Mouse (Mus musculus) intestine, embryonic 15.5 days (tissue): ENCODE data around the gene Neurl4. TPM values are rescaled to one million over a fixed set of nuclear protein-coding genes. Genes with fewer than 3 reads are reported as not detected.
A peak's percentile ranks its signal among the peaks of the same experiment; 100 is the strongest.
"Not testable (repeated sequence)": the region's sequence is repeated elsewhere in the genome, so short reads cannot be mapped to it uniquely, and the experiment has no call there.

ENCODE experiments used
- ATAC-seq: fragments of 200-750 bp; cut with Nextera tagmentation; 2 replicates; pipeline ENCODE4 v1.8.0; 2017; ENCODE audit warnings: moderate TSS enrichment, moderate library complexity
- H3K27ac ChIP-seq: fragments of 300-500 bp; sonication (generic); 2 replicates; pipeline ENCODE4 v1.5.1; 2015; ENCODE audit warnings: mild to moderate bottlenecking, inconsistent platforms
- H3K27me3 ChIP-seq: fragments of 300-500 bp; sonication (generic); replicated peaks from 2 replicates; pipeline ENCODE4 v1.6.1; 2015; ENCODE audit warnings: inconsistent platforms
- H3K36me3 ChIP-seq: fragments of 300-500 bp; sonication (generic); 2 replicates; pipeline ENCODE4 v1.6.1; 2015; ENCODE audit warnings: inconsistent platforms
- H3K4me1 ChIP-seq: fragments of 300-500 bp; sonication (generic); replicated peaks from 2 replicates; pipeline ENCODE4 v1.6.1; 2015; ENCODE audit warnings: inconsistent platforms
- H3K4me2 ChIP-seq: fragments of 300-500 bp; sonication (generic); replicated peaks from 2 replicates; pipeline ENCODE4 v1.6.1; 2015; ENCODE audit warnings: mild to moderate bottlenecking, inconsistent platforms
- H3K4me3 ChIP-seq: fragments of 300-500 bp; sonication (generic); replicated peaks from 2 replicates; pipeline ENCODE4 v1.5.1; 2015; ENCODE audit warnings: inconsistent platforms
- H3K9ac ChIP-seq: fragments of 300-500 bp; sonication (generic); 2 replicates; pipeline ENCODE4 v1.6.1; 2015; ENCODE audit warnings: inconsistent platforms
- H3K9me3 ChIP-seq: fragments of 300-500 bp; sonication (generic); 2 replicates; pipeline ENCODE4 v1.6.1; 2016; ENCODE audit warnings: inconsistent platforms
- WGBS: fragments of 180-500 bp; shearing (Covaris S2); methylation state at CpG from one replicate; pipeline ENCODE4 v1.1.7; 2015; 5-methylcytosine and 5-hydroxymethylcytosine counted together
- polyA plus RNA-seq: library from polyadenylated mRNA; unstranded; fragments of >200 nt; fragmentation: Nextera tagmentation; extraction: Ambion mirVana; gene quantifications from 2 replicates; pipeline ENCODE4 v1.2.1, GENCODE M21; 2015

The Neurl4 gene
- polyA plus RNA-seq, 1 experiment from 2014 or later: 7.0 TPM

GRCm38 (mm10) chr11:69916652-69917378 is 15.9 kb downstream of the Neurl4 start:
- H3K4me3 ChIP-seq, ATAC-seq, H3K9me3 ChIP-seq, H3K27ac ChIP-seq, H3K9ac ChIP-seq, H3K4me2 ChIP-seq, H3K27me3 ChIP-seq: not testable (repeated sequence)
- peaks cover 34% of the 10 kb centered on the region for H3K36me3 ChIP-seq
- peaks cover 38% of the 10 kb centered on the region for H3K4me1 ChIP-seq
- 66% methylated on average over 7 of the region's 7 CpGs for WGBS

DNA sequence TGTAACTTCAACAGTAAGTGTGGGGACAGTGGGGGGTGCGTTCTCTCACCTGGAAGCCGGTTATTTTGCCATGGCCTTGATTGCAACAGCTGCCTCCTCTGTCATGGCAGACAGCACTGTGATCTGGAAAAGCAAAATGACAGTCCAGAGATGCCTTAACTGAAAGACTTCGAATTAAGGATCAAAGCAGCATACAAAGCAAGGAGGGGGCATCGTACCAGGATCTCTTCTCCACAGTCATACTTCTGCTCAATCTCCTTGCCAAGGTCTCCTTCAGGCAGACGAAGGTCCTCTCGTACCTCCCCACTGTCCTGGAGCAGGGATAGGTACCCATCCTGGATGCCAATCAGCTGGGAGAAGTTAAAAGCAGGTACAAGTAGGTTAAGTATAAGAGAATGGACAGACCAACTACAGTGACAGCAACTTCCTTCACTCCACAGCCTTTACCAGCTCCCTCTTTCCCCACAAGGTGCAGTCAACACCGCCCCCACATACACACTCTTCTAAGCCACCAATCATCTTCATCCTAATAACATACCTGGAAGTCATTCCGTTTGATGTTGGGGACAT is 16.6 kb downstream of the Neurl4 start:
- H3K36me3 ChIP-seq: peaks cover 27% of the 10 kb centered on the region
- no peaks in the 10 kb centered on the region for H3K9me3 ChIP-seq
- H3K9ac ChIP-seq: no peak overlapping the region
- no peak overlapping the region for H3K4me2 ChIP-seq
- peaks cover 38% of the 10 kb centered on the region for H3K4me1 ChIP-seq
- H3K4me3 ChIP-seq: no peak overlapping the region
- no peaks in the 10 kb centered on the region for H3K27me3 ChIP-seq
- H3K27ac ChIP-seq: no peak overlapping the region
- WGBS: 83% methylated on average over 8 of the region's 8 CpGs
- no peak for ATAC-seq

GRCm38 (mm10) chr11:69918118-69918517 is 17.2 kb downstream of the Neurl4 start:
- H3K4me3 ChIP-seq: no peak overlapping the region
- H3K27ac ChIP-seq: no peak overlapping the region
- H3K9me3 ChIP-seq: no peaks in the 10 kb centered on the region
- WGBS: 81% methylated on average over 5 of the region's 5 CpGs
- ATAC-seq: no peak
- H3K4me2 ChIP-seq: no peak overlapping the region
- H3K9ac ChIP-seq: no peak overlapping the region
- H3K27me3 ChIP-seq: no peaks in the 10 kb centered on the region
- peaks cover 25% of the 10 kb centered on the region for H3K36me3 ChIP-seq
- H3K4me1 ChIP-seq: peaks cover 39% of the 10 kb centered on the region

- H3K9ac ChIP-seq: peak overlapping the region; percentile 93; the same call in 1 of the 2 replicates
Observed at GRCm38 (mm10) chr11:69919053-69919452, 18.2 kb downstream of the Neurl4 start.

GRCm38 (mm10) chr11:69919661-69920265 is 18.9 kb downstream of the Neurl4 start:
- H3K4me2 ChIP-seq: peak overlapping the region; percentile 78
- H3K27me3 ChIP-seq: no peaks in the 10 kb centered on the region
- peaks cover 28% of the 10 kb centered on the region for H3K4me1 ChIP-seq
- H3K36me3 ChIP-seq: peaks cover 25% of the 10 kb centered on the region
- no peaks in the 10 kb centered on the region for H3K9me3 ChIP-seq
- peak overlapping the region; percentile 93 for H3K9ac ChIP-seq
- ATAC-seq: peak; percentile 40
- under 1% methylated on average over 17 of the region's 17 CpGs for WGBS
- peak overlapping the region; percentile 83 for H3K4me3 ChIP-seq
- H3K27ac ChIP-seq: peak overlapping the region; percentile 98

More at GRCm38 (mm10) chr11:69919053-69919452, 18.2 kb downstream of the Neurl4 start:
- peaks cover 33% of the 10 kb centered on the region for H3K4me1 ChIP-seq
- peak overlapping the region; percentile 78 for H3K4me2 ChIP-seq
- H3K4me3 ChIP-seq: peak overlapping the region; percentile 83
- 78% methylated on average over 9 of the region's 9 CpGs for WGBS
- ATAC-seq: no peak
- H3K27me3 ChIP-seq: no peaks in the 10 kb centered on the region
- H3K36me3 ChIP-seq: peaks cover 25% of the 10 kb centered on the region
- no peak overlapping the region for H3K27ac ChIP-seq
- no peaks in the 10 kb centered on the region for H3K9me3 ChIP-seq

- WGBS: under 1% methylated on average over 63 of the region's 65 CpGs
- Histone ChIP-seq H3K36me3 (peaks cover 25% of the 10 kb centered on the region), H3K4me1 (peaks cover 23% of the 10 kb centered on the region), H3K4me2 (peak overlapping the region; percentile 78), H3K27ac (peak overlapping the region; percentile 98), H3K27me3 (no peaks in the 10 kb centered on the region), H3K9ac (peak overlapping the region; percentile 93), H3K9me3 (no peaks in the 10 kb centered on the region), H3K4me3 (peak overlapping the region; percentile 83)
- ATAC-seq: peak; percentile 27
Observed at GRCm38 (mm10) chr11:69920266-69921031, 19.6 kb downstream of the Neurl4 start.

GRCm38 (mm10) chr11:69921114-69922011 is 20.5 kb downstream of the Neurl4 start, which contains the start of gene Eif5a:
TSS of gene Eif5a (minus strand) at chr11:69921958.
- Histone ChIP-seq H3K27ac (peak within 1 kb of the TSS; percentile 98), H3K4me2 (peak within 1 kb of the TSS; percentile 78), H3K4me1 (peaks cover 14% of the 10 kb centered on the region), H3K27me3 (no peaks in the 10 kb centered on the region), H3K36me3 (peaks cover 16% of the 10 kb centered on the region), H3K9me3 (no peaks in the 10 kb centered on the region), H3K4me3 (peak within 1 kb of the TSS; percentile 83), H3K9ac (peak within 1 kb of the TSS; percentile 93)
- WGBS: under 1% methylated on average over 78 of the region's 78 CpGs
- peak; percentile 97 for ATAC-seq

DNA sequence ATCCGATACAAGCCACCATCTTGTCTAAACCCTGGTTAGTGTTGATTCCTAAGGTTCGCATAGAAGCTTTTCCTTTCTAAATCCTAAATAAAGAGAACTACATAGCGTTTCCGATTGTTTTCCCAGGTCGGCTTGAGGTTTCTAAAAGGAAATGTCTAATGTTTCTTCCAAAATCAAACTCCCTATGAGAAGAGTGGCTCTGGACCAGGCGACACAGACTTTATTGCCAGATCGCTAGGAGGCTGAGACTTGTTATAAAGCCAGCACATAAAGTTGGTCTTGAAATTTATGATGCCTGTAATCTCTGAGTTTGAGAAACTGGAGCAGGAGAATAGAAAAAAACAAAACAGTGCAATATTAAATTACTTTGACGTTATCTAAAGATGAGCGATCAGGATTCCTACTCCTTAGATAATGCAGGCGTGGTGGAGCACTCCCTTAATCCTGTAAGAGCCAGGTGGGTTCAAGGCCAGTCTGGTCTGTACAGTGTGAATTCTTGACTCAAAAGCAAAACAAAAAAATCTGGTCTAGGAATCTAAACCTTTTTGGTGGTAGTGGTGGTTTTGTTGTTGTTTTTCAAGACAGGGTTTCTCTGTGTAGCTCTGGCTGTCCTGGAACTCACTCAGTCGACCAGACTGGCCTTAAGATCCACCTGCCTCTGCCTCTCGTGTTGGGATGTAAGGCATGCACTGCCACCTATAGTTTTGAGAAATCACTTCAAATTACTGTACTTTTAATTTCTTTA is 21.3 kb downstream of the Neurl4 start:
- no peak for ATAC-seq
- Histone ChIP-seq H3K4me1 (peaks cover 13% of the 10 kb centered on the region), H3K36me3 (peaks cover 11% of the 10 kb centered on the region), H3K27ac (peak overlapping the region; percentile 98), H3K4me2 (peak overlapping the region; percentile 60), H3K4me3 (peak overlapping the region; percentile 83), H3K27me3 (no peaks in the 10 kb centered on the region), H3K9ac (peak overlapping the region; percentile 55), H3K9me3 (no peaks in the 10 kb centered on the region)
- WGBS: 3% methylated on average over 12 of the region's 12 CpGs

GRCm38 (mm10) chr11:69922796-69923195 is 21.9 kb downstream of the Neurl4 start:
- 60% methylated on average over 3 of the region's 3 CpGs for WGBS
- Histone ChIP-seq H3K4me3 (no peak overlapping the region), H3K27ac (peak overlapping the region; percentile 36; the same call in 1 of the 2 replicates), H3K4me2 (peak overlapping the region; percentile 60; the same call in 1 of the 2 replicates), H3K9ac (no peak overlapping the region), H3K9me3 (no peaks in the 10 kb centered on the region), H3K36me3 (peaks cover 10% of the 10 kb centered on the region), H3K4me1 (peaks cover 13% of the 10 kb centered on the region), H3K27me3 (no peaks in the 10 kb centered on the region)
- ATAC-seq: no peak

DNA sequence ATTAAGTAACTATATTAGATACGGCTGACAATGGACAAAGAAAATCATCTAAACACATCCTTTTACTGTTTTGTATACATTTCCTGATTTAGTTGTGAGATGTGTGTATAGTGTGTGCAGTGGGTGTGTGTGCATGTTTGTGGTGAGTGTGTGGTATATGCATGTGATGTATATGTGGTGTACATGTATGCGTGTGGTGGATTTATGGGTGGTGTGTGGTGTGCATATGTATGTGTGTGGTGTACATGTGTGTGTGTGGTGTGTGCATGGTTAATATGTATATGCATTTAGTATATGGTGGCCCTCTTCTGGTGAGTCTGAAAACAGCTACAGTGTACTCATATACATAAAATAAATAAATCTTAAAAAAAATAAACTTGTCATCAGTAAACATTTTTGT is 26.6 kb downstream of the Neurl4 start:
- Histone ChIP-seq H3K27me3 (no peaks in the 10 kb centered on the region), H3K36me3 (no peaks in the 10 kb centered on the region), H3K4me1 (0 out of 2 replicates have a peak, but pooled peaks cover 2% of the 10 kb centered on the region), H3K27ac (no peak overlapping the region), H3K4me2 (no peak overlapping the region), H3K9ac (no peak overlapping the region), H3K4me3 (no peak overlapping the region), H3K9me3 (no peaks in the 10 kb centered on the region)
- WGBS: 96% methylated on average over 2 of the region's 2 CpGs
- ATAC-seq: no peak

DNA sequence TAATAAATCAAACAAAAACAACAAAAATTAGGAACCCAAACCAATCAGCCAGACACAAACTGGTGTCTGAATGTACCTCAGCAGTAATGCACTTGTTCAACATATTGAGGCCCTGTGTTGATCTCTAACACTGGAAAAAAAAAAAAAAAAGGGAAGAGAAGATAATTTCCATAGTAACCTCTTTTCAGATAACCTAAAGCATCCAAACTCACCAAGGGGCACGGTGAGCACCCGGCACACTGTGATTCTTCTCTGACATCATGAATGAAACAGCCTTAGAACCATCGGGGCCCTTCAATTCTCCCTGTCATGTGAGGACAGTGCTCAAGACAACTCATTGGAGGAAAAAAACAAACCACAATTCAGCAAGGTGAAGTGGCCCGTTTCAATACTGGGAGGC is 28.8 kb downstream of the Neurl4 start:
- Histone ChIP-seq H3K4me2 (no peak overlapping the region), H3K4me1 (peaks cover 7% of the 10 kb centered on the region; the same call in 1 of the 2 replicates), H3K9ac (no peak overlapping the region), H3K4me3 (no peak overlapping the region), H3K9me3 (no peaks in the 10 kb centered on the region), H3K36me3 (no peaks in the 10 kb centered on the region), H3K27ac (no peak overlapping the region), H3K27me3 (no peaks in the 10 kb centered on the region)
- no peak for ATAC-seq
- 57% methylated on average over 4 of the region's 4 CpGs for WGBS
